Mouse (Mus musculus): ENCODE measurements around the gene Wfdc2. TPM values are rescaled to one million over a fixed set of nuclear protein-coding genes. Genes with fewer than 3 reads are reported as not detected.
"Not testable (repeated sequence)": the region's sequence is repeated elsewhere in the genome, so short reads cannot be mapped to it uniquely, and the experiment has no call there.

The Wfdc2 gene
- polyA plus RNA-seq, 1 experiment from 2014 or later: 15.4 TPM

- peaks cover 7% of the 10 kb centered on the region for H3K4me1 ChIP-seq
- 93% methylated on average over 2 of the region's 2 CpGs for WGBS
- no peak for ATAC-seq
- no peak overlapping the region for H3K4me3 ChIP-seq
- no peaks in the 10 kb centered on the region for H3K36me3 ChIP-seq (ENCODE audit: poor library complexity, severe bottlenecking)
- no peak overlapping the region for H3K27ac ChIP-seq
- H3K27me3 ChIP-seq: no peaks in the 10 kb centered on the region
- no peak overlapping the region for H3K4me2 ChIP-seq
- no peak overlapping the region for H3K9ac ChIP-seq
- no peaks in the 10 kb centered on the region for H3K9me3 ChIP-seq (replicated peaks)
These were observed 11.3 kb upstream of the Wfdc2 start for GRCm38 (mm10) chr2:164550895-164551269.

- 93% methylated on average over 9 of the region's 9 CpGs for WGBS
These were observed 10.7 kb upstream of the Wfdc2 start for GRCm38 (mm10) chr2:164551502-164551901.

DNA sequence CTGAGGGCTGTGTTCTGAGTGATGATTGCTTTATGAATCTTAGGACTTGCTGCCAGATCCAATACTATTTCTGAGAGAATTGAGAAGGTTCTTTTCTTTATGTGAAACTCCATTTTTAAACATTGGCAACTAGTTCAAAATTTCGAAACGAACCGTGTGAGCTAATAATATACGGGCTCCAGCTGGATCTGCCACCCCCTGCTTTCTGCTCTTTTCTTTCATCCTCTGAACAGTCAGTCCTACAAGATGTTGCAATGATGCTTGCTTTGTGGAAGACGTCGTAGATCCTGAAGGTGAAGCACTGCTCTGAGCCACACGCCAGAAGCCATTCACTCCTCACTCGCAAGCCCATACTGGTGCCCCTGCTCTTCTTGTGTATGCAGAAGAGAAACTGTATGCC is 3.8 kb upstream of the Wfdc2 start:
- Histone ChIP-seq H3K9ac (no peak overlapping the region), H3K9me3 (replicated peaks) (no peaks in the 10 kb centered on the region), H3K4me1 (peaks cover 12% of the 10 kb centered on the region), H3K36me3 (ENCODE audit: poor library complexity, severe bottlenecking) (no peaks in the 10 kb centered on the region), H3K27me3 (peaks cover 15% of the 10 kb centered on the region), H3K4me2 (no peak overlapping the region), H3K4me3 (no peak overlapping the region), H3K27ac (no peak overlapping the region)
- WGBS: 87% methylated on average over 8 of the region's 8 CpGs
- no peak for ATAC-seq

More at GRCm38 (mm10) chr2:164551502-164551901, 10.7 kb upstream of the Wfdc2 start:
- ATAC-seq: no peak
- no peaks in the 10 kb centered on the region for H3K27me3 ChIP-seq
- peaks cover 7% of the 10 kb centered on the region for H3K4me1 ChIP-seq
- H3K9me3 ChIP-seq (replicated peaks): no peaks in the 10 kb centered on the region
- H3K27ac ChIP-seq: no peak overlapping the region
- H3K4me3 ChIP-seq: no peak overlapping the region
- no peaks in the 10 kb centered on the region for H3K36me3 ChIP-seq (ENCODE audit: poor library complexity, severe bottlenecking)
- H3K9ac ChIP-seq: no peak overlapping the region
- no peak overlapping the region for H3K4me2 ChIP-seq

GRCm38 (mm10) chr2:164558991-164559645 is 3.1 kb upstream of the Wfdc2 start:
- Histone ChIP-seq H3K9ac (no peak overlapping the region), H3K4me2 (no peak overlapping the region), H3K4me1 (peaks cover 19% of the 10 kb centered on the region), H3K9me3 (replicated peaks) (no peaks in the 10 kb centered on the region), H3K36me3 (ENCODE audit: poor library complexity, severe bottlenecking) (no peaks in the 10 kb centered on the region), H3K4me3 (no peak overlapping the region), H3K27me3 (peaks cover 15% of the 10 kb centered on the region), H3K27ac (no peak overlapping the region)
- 45% methylated on average over 16 of the region's 16 CpGs for WGBS
- ATAC-seq: no peak

- Histone ChIP-seq H3K27ac (no peak overlapping the region), H3K27me3 (peaks cover 15% of the 10 kb centered on the region), H3K4me1 (peaks cover 23% of the 10 kb centered on the region), H3K9ac (no peak overlapping the region), H3K36me3 (ENCODE audit: poor library complexity, severe bottlenecking) (no peaks in the 10 kb centered on the region), H3K9me3 (replicated peaks) (no peaks in the 10 kb centered on the region), H3K4me2 (no peak overlapping the region), H3K4me3 (no peak overlapping the region)
- WGBS: 92% methylated on average over 8 of the region's 8 CpGs
- ATAC-seq: no peak
These were observed 2.1 kb upstream of the Wfdc2 start for GRCm38 (mm10) chr2:164560106-164560505.

DNA sequence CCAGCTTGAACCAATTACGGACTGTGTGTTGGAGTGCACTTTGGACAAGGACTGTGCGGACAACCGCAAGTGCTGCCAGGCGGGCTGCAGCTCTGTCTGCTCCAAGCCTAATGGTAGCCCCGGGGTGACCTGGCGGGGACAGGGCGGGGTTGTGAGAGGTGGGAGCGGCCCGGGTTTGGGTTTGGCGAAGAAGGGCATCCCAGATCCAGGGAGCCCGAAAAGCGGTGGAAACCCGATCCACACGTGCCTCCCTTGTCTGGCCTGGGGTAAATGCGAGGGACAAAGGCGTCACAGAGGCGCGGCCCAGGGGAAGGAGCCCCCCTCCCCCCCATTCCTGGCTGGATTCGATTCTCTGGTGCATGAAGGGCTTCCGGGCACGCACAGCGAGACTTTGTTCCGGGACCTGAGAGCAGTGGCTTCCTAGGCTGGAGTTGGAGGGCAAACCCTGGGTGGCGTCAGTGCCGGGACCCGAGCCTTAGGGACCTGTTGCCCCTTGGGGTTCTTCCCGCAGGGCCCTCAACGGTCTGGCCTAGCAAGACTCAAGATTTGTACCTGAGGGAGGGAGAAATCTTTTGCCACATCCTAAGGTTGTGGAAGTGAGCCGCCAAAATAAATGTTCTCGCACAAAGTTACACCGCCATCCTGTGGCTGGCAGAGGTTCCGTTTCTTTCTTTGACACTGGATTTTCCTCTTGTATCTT is 1.3 kb downstream of the Wfdc2 start:
- H3K4me1 ChIP-seq: peaks cover 23% of the 10 kb centered on the region
- no peak overlapping the region for H3K27ac ChIP-seq
- no peaks in the 10 kb centered on the region for H3K9me3 ChIP-seq (replicated peaks)
- peaks cover 15% of the 10 kb centered on the region for H3K27me3 ChIP-seq
- H3K36me3 ChIP-seq (ENCODE audit: poor library complexity, severe bottlenecking): no peaks in the 10 kb centered on the region
- H3K4me2 ChIP-seq: peak overlapping the region; percentile 96
- H3K9ac ChIP-seq: peak overlapping the region; percentile 72
- peak overlapping the region; percentile 47 for H3K4me3 ChIP-seq
- 1% methylated on average over 32 of the region's 32 CpGs for WGBS
- peak; percentile 65 for ATAC-seq

DNA sequence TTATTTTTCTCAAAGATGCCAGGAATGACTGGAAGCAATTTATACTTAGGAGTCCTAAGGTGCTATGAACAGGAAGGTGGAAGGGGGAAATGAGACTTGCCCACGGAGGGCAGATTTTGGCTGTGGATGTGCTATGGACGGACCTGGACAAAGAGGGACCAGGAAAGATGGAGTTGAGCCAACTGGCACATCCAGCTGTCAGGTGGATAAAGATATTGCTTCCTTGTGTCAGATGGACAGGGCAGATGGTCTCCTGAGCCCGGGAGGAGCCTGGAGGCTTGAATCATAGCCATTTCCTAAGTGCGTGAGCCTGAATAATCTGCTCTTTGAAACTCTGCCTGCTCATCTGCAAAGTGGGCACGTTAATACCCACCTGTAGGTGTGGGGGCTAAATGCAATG is 2.1 kb downstream of the Wfdc2 start:
- H3K4me2 ChIP-seq: peak overlapping the region; percentile 96; the same call in 1 of the 2 replicates
- 75% methylated on average over 5 of the region's 5 CpGs for WGBS

GRCm38 (mm10) chr2:164566997-164567396 is 4.8 kb downstream of the Wfdc2 start:
- H3K4me1 ChIP-seq: peaks cover 23% of the 10 kb centered on the region
- no peak overlapping the region for H3K4me3 ChIP-seq
- no peaks in the 10 kb centered on the region for H3K9me3 ChIP-seq (replicated peaks)
- H3K36me3 ChIP-seq (ENCODE audit: poor library complexity, severe bottlenecking): no peaks in the 10 kb centered on the region
- H3K27me3 ChIP-seq: peaks cover 12% of the 10 kb centered on the region
- no peak for ATAC-seq
- no peak overlapping the region for H3K27ac ChIP-seq
- 84% methylated on average over 2 of the region's 2 CpGs for WGBS
- no peak overlapping the region for H3K9ac ChIP-seq
- no peak overlapping the region for H3K4me2 ChIP-seq

More for the DNA sequence above, 2.1 kb downstream of the Wfdc2 start:
- ATAC-seq: no peak
- Histone ChIP-seq H3K4me3 (no peak overlapping the region), H3K9ac (no peak overlapping the region), H3K9me3 (replicated peaks) (no peaks in the 10 kb centered on the region), H3K27ac (no peak overlapping the region), H3K36me3 (ENCODE audit: poor library complexity, severe bottlenecking) (no peaks in the 10 kb centered on the region), H3K27me3 (peaks cover 15% of the 10 kb centered on the region), H3K4me1 (peaks cover 23% of the 10 kb centered on the region)

- Histone ChIP-seq H3K9me3 (replicated peaks) (no peaks in the 10 kb centered on the region), H3K27ac (no peak overlapping the region), H3K36me3 (ENCODE audit: poor library complexity, severe bottlenecking) (no peaks in the 10 kb centered on the region), H3K27me3 (peaks cover 9% of the 10 kb centered on the region), H3K9ac (no peak overlapping the region), H3K4me3 (no peak overlapping the region), H3K4me2 (no peak overlapping the region), H3K4me1 (peaks cover 20% of the 10 kb centered on the region)
- ATAC-seq: no peak
- WGBS: 91% methylated on average over 5 of the region's 5 CpGs
These were observed 5.2 kb downstream of the Wfdc2 start for GRCm38 (mm10) chr2:164567460-164567859.

DNA sequence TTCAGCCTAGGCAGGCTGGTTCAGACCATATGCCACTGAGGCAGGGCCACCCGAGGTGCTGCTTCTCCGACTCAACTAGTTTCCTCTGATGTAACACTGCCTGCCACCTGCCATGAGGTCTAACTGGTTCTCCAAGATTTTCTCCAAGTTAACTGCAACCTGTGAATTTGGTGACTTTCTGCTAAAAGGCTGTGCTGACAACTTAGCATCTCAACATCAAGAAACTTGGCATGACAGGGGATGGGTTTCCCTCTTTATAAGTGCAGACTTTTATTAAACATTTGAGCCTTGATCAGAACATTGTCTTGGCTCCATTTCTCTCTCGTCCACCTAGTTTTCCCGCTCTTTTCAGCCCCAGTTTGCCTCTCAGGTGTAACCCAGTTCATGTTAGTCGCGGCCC is 11.1 kb downstream of the Wfdc2 start, which contains the start of gene Spint3:
Spint3 (minus strand) TSS at position 101 of the 400 bp plus-strand sequence.
- not testable (repeated sequence) for ATAC-seq; H3K27ac ChIP-seq; H3K9me3 ChIP-seq (replicated peaks); H3K4me2 ChIP-seq; H3K4me3 ChIP-seq; H3K9ac ChIP-seq; H3K4me1 ChIP-seq; H3K27me3 ChIP-seq; H3K36me3 ChIP-seq (ENCODE audit: poor library complexity, severe bottlenecking)
- 88% methylated on average over 6 of the region's 6 CpGs for WGBS

DNA sequence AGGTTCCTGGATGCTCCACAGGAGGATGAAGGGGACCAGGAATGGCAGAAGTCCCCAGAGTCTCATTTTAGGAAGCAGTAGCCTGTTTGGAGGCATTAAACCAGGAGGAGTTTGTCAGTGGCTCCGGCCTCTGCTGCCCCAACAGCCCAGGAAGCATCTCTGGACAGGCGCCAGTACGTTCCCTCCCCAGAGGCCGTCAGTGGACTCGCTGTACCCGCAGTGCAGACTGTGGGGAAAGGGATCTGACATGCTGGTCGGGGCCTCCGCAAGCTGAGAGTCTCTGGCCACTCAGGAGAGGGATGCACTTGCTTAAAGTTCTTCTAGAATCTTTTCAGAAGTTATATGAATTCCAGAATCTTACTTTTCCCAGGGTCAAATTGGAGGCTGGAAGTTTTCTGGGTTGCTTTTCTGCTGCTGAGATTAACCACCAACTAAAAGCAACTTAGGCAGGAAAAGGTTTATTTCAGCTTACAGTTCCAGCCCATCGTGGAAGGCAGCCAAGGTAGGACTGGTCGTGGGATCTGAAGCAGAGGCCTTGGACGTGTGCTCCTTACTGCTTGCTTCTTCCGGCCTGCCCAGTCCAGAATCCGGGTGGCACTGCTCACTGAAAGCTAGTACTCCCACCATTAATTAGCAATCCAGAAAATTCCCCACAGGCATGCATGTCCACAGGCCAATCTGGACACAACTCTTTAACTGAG is 23.0 kb downstream of the Wfdc2 start, which contains the start of gene Wfdc6a:
Wfdc6a (minus strand) TSS at position 423 of the 701 bp plus-strand sequence.
- WGBS: 64% methylated on average over 13 of the region's 13 CpGs
- H3K36me3 ChIP-seq (ENCODE audit: poor library complexity, severe bottlenecking); H3K4me3 ChIP-seq; H3K27me3 ChIP-seq; H3K4me1 ChIP-seq; H3K27ac ChIP-seq; H3K4me2 ChIP-seq; H3K9me3 ChIP-seq (replicated peaks); ATAC-seq; H3K9ac ChIP-seq: not testable (repeated sequence)

DNA sequence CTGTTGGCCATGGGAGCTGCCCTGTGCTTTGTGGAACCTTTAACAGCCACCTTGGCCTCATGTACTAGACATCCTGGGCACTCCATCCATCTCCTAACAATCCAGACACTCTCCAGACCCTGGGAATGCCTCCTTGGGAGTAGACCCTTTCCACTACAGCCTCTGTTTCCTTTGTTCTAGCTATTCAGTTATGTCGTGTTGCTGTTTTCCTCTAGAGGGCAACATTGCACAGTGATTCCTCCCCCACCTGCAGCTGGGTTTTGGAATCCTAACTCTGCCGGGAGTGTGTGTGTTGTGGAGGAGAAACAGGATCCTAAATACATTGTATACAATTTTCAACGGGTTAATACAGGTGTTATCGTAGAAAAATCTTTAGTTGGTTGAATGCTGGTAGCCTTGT is 29.8 kb downstream of the Wfdc2 start:
- H3K27ac ChIP-seq: no peak overlapping the region
- WGBS: 11% methylated on average over 4 of the region's 4 CpGs
- no peak overlapping the region for H3K4me3 ChIP-seq
- peak; percentile 24; the same call in 1 of the 2 replicates for ATAC-seq
- no peaks in the 10 kb centered on the region for H3K4me1 ChIP-seq
- no peak overlapping the region for H3K4me2 ChIP-seq
- H3K9ac ChIP-seq: no peak overlapping the region
- H3K27me3 ChIP-seq: no peaks in the 10 kb centered on the region
- H3K36me3 ChIP-seq (ENCODE audit: poor library complexity, severe bottlenecking): no peaks in the 10 kb centered on the region
- no peaks in the 10 kb centered on the region for H3K9me3 ChIP-seq (replicated peaks)

Data from forebrain, embryonic 13.5 days (tissue).